Mouse (Mus musculus): ENCODE data around the gene Rhbdd2.

DNA sequence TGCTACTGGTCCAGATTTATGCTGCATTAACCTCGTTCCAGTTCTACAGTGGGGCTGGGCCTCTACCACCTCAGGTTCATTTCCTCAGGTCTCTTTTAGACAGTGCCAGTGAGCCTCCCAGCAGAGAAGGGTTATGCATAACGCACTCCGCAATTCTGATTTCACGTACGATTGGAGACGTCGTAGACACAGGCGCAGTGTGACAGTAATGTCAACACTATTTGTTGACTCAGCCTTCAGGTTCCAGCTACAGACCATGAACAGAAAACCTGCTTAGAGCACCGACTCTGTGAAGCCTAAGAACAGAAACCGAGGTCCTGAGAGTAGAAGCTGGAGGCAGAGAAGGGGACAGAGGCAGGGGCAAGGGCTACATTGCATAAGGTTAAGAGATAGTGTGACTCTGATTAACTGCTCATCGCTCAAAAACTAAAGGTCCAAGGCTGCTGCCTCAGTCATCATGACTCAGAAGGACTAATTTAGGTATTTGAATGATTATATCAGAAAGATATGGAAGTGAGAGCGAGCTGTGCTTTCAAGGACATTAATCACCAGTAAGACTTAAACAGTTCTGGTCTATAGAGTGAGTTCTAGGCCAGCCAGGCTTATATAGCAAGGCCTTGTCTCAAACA is 50.6 kb downstream of the Rhbdd2 start:
- TF ChIP-seq POLR2A (IDR thresholded peaks at IDR 0.05; ENCODE audit: low read depth, low read length) (no peak), CTCF (IDR thresholded peaks at IDR 0.05; ENCODE audit: extremely low read depth, insufficient read depth, insufficient read length, insufficient replicate concordance) (no peak)

Measured in spleen, adult 2 months (tissue).